Mouse (Mus musculus) intestine, embryonic 16.5 days (tissue): ENCODE results near the gene Gm28827. TPM values are rescaled to one million over a fixed set of nuclear protein-coding genes. Genes with fewer than 3 reads are reported as not detected.
"Not testable (repeated sequence)": the region's sequence is repeated elsewhere in the genome, so short reads cannot be mapped to it uniquely, and the experiment has no call there.

Source experiments
- ATAC-seq: fragments of 200-750 bp; cut with Nextera tagmentation; 2 replicates; pipeline ENCODE4 v1.8.0; 2017; ENCODE audit warnings: moderate TSS enrichment, moderate library complexity
- H3K27ac ChIP-seq: fragments of 300-500 bp; sonication (generic); 2 replicates; pipeline ENCODE4 v1.5.1; 2014; ENCODE audit warnings: mild to moderate bottlenecking, low read length
- H3K27me3 ChIP-seq: fragments of 300-500 bp; sonication (generic); replicated peaks from 2 replicates; pipeline ENCODE4 v1.6.1; 2014; ENCODE audit warnings: low read length, control low read depth, mixed read lengths; ENCODE audit not compliant: control insufficient read depth, insufficient read depth
- H3K36me3 ChIP-seq: fragments of 300-500 bp; sonication (generic); 2 replicates; pipeline ENCODE4 v1.6.1; 2014; ENCODE audit warnings: low read length, control low read depth; ENCODE audit not compliant: control insufficient read depth, insufficient read depth
- H3K4me1 ChIP-seq: fragments of 300-500 bp; sonication (generic); 2 replicates; pipeline ENCODE4 v1.6.1; 2014; ENCODE audit warnings: low read length, control low read depth, mixed read lengths; ENCODE audit not compliant: control insufficient read depth, insufficient read depth
- H3K4me2 ChIP-seq: fragments of 300-500 bp; sonication (generic); 2 replicates; pipeline ENCODE4 v1.6.1; 2014; ENCODE audit warnings: low read depth, low read length, control low read depth
- H3K4me3 ChIP-seq: fragments of 300-500 bp; sonication (generic); 2 replicates; pipeline ENCODE4 v1.5.1; 2014; ENCODE audit warnings: mild to moderate bottlenecking, low read length
- H3K9ac ChIP-seq: fragments of 300-500 bp; sonication (generic); 2 replicates; pipeline ENCODE4 v1.6.1; 2014; ENCODE audit warnings: low read depth, low read length
- H3K9me3 ChIP-seq: fragments of 300-500 bp; sonication (generic); 2 replicates; pipeline ENCODE4 v1.6.1; 2016; ENCODE audit warnings: low read length, control low read depth; ENCODE audit not compliant: control insufficient read depth
- WGBS: fragments of 180-500 bp; shearing (Covaris S2); extraction: QIAGEN DNeasy Blood & Tissue Kit; methylation state at CpG from one replicate; pipeline ENCODE4 v1.1.7; 2014; 5-methylcytosine and 5-hydroxymethylcytosine counted together
- polyA plus RNA-seq: library from polyadenylated mRNA; unstranded; fragments of >200 nt; fragmentation: Nextera tagmentation; extraction: Ambion mirVana; gene quantifications from 2 replicates; pipeline ENCODE4 v1.2.1, GENCODE M21; 2015

The Gm28827 gene
- polyA plus RNA-seq: not detected in 2 replicates

GRCm38 (mm10) chrY:83030647-83031046, at the start of gene Gm28827:
Gene Gm28827, plus strand, starts transcription at chrY:83030947.
- H3K27me3 ChIP-seq, H3K4me1 ChIP-seq, H3K27ac ChIP-seq, H3K4me3 ChIP-seq, ATAC-seq, H3K9ac ChIP-seq, H3K9me3 ChIP-seq, H3K4me2 ChIP-seq, H3K36me3 ChIP-seq: not testable (repeated sequence)
- no CpG with 5 or more reads among the region's 6 CpGs for WGBS
